Mouse (Mus musculus): ENCODE results near the gene Ska3. TPM values are rescaled to one million over a fixed set of nuclear protein-coding genes. Genes with fewer than 3 reads are reported as not detected.

The Ska3 gene
- polyA plus RNA-seq, 1 experiment from 2014 or later, result 8.0 TPM

GRCm38 (mm10) chr14:57769102-57769501, 56.9 kb downstream of the Ska3 start:
- WGBS, result 98% methylated on average over 5 of the region's 5 CpGs
- Histone ChIP-seq H3K9me3 (ENCODE audit: control insufficient read depth, low read length) (no peaks in the 10 kb centered on the region), H3K4me1 (ENCODE audit: control insufficient read depth, insufficient read depth, low read depth, low read length) (no peaks in the 10 kb centered on the region), H3K27ac (ENCODE audit: low read depth, low read length) (no peak overlapping the region), H3K27me3 (replicated peaks; ENCODE audit: control insufficient read depth, insufficient read depth, low read length) (no peaks in the 10 kb centered on the region), H3K4me2 (ENCODE audit: low read length) (no peak overlapping the region), H3K4me3 (ENCODE audit: low read length) (no peak overlapping the region), H3K36me3 (ENCODE audit: control insufficient read depth, insufficient read depth, low read length) (no peaks in the 10 kb centered on the region), H3K9ac (ENCODE audit: low read depth, low read length) (no peak overlapping the region)
- ATAC-seq, result no peak

GRCm38 (mm10) chr14:57760447-57761412, 65.3 kb downstream of the Ska3 start:
- Histone ChIP-seq H3K4me3 (ENCODE audit: low read length) (no peak overlapping the region), H3K9ac (ENCODE audit: low read depth, low read length) (no peak overlapping the region), H3K36me3 (ENCODE audit: control insufficient read depth, insufficient read depth, low read length) (no peaks in the 10 kb centered on the region), H3K9me3 (ENCODE audit: control insufficient read depth, low read length) (no peaks in the 10 kb centered on the region), H3K27me3 (replicated peaks; ENCODE audit: control insufficient read depth, insufficient read depth, low read length) (no peaks in the 10 kb centered on the region), H3K4me1 (ENCODE audit: control insufficient read depth, insufficient read depth, low read depth, low read length) (no peaks in the 10 kb centered on the region), H3K27ac (ENCODE audit: low read depth, low read length) (peak overlapping the region; percentile 14; the same call in 1 of the 2 replicates), H3K4me2 (ENCODE audit: low read length) (no peak overlapping the region)
- WGBS, result 30% methylated on average over 10 of the region's 10 CpGs
- ATAC-seq, result peak; percentile 54; the same call in 1 of the 2 replicates

- Histone ChIP-seq H3K9me3 (ENCODE audit: control insufficient read depth, low read length) (no peaks in the 10 kb centered on the region), H3K27me3 (replicated peaks; ENCODE audit: control insufficient read depth, insufficient read depth, low read length) (no peaks in the 10 kb centered on the region), H3K36me3 (ENCODE audit: control insufficient read depth, insufficient read depth, low read length) (no peaks in the 10 kb centered on the region), H3K4me1 (ENCODE audit: control insufficient read depth, insufficient read depth, low read depth, low read length) (no peaks in the 10 kb centered on the region), H3K4me3 (ENCODE audit: low read length) (no peak within 1 kb of the TSS), H3K9ac (ENCODE audit: low read depth, low read length) (no peak within 1 kb of the TSS), H3K27ac (ENCODE audit: low read depth, low read length) (no peak within 1 kb of the TSS), H3K4me2 (ENCODE audit: low read length) (no peak within 1 kb of the TSS)
- no peak for ATAC-seq
- WGBS, result 73% methylated on average over 4 of the region's 4 CpGs
Measured at GRCm38 (mm10) chr14:57758237-57758636, 67.7 kb downstream of the Ska3 start, which contains the start of gene Lats2. Gene Lats2, minus strand, starts transcription at chr14:57758388.

Small RNA genes lying within 50 kb of the gene (microRNA-seq; reads per million reads assigned to microRNA genes)
- gene Mir3077, result not detected

Other genes starting within 250 kb of the Ska3 start
- 9.8 and 11.0 TPM in 2 replicates for gene Xpo4, start 160.8 kb downstream of the Ska3 start, polyA plus RNA-seq (2015; fragmentation: Nextera tagmentation; extraction: Ambion mirVana)
- not detected in 2 replicates for gene Gm49361, start 80.1 kb downstream of the Ska3 start, polyA plus RNA-seq (2015; fragmentation: Nextera tagmentation; extraction: Ambion mirVana)
- gene Lats2, start 67.8 kb downstream of the Ska3 start, polyA plus RNA-seq (2015; fragmentation: Nextera tagmentation; extraction: Ambion mirVana), result 5.9 and 7.8 TPM in 2 replicates
- 26.7 and 32.5 TPM in 2 replicates for gene Sap18, start 28.0 kb downstream of the Ska3 start, polyA plus RNA-seq (2015; fragmentation: Nextera tagmentation; extraction: Ambion mirVana)
- gene Mrpl57, start within 50 bp of the Ska3 start, polyA plus RNA-seq (2015; fragmentation: Nextera tagmentation; extraction: Ambion mirVana), result 151 and 162 TPM in 2 replicates
- 33.8 and 36.1 TPM in 2 replicates for gene Zdhhc20, start 64.1 kb upstream of the Ska3 start, polyA plus RNA-seq (2015; fragmentation: Nextera tagmentation; extraction: Ambion mirVana)
- 70.4 and 78.7 TPM in 2 replicates for gene Micu2, start 173.1 kb upstream of the Ska3 start, polyA plus RNA-seq (2015; fragmentation: Nextera tagmentation; extraction: Ambion mirVana)
- gene Fgf9, start 244.4 kb upstream of the Ska3 start, polyA plus RNA-seq (2015; fragmentation: Nextera tagmentation; extraction: Ambion mirVana), result 25.8 and 31.8 TPM in 2 replicates